Mouse (Mus musculus) olfactory bulb, adult 2 months (tissue): Measurements from ENCODE around the gene Anapc15. TPM values are rescaled to one million over a fixed set of nuclear protein-coding genes. Genes with fewer than 3 reads are reported as not detected.

Source experiments
- H3K27ac ChIP-seq: fragments of 200-500 bp; 2 replicates; pipeline ENCODE4 v1.5.1; 2012; ENCODE audit warnings: low read depth, low read length; ENCODE audit not compliant: insufficient read depth
- H3K4me1 ChIP-seq: fragments of 200-500 bp; 2 replicates; pipeline ENCODE4 v1.6.1; 2012; ENCODE audit warnings: low read length; ENCODE audit not compliant: control insufficient read depth, insufficient read depth
- H3K4me3 ChIP-seq: fragments of 200-500 bp; 2 replicates; pipeline ENCODE4 v1.5.1; 2012; ENCODE audit warnings: mild to moderate bottlenecking, low read depth, low read length, moderate library complexity; ENCODE audit not compliant: insufficient read depth
- CTCF ChIP-seq: fragments of 200-500 bp; IDR thresholded peaks from 2 replicates; pipeline ENCODE4 v1.5.1; 2012; ENCODE audit warnings: low read depth, mild to moderate bottlenecking, low read length, moderate library complexity; ENCODE audit not compliant: insufficient read depth
- POLR2A ChIP-seq: fragments of 200-500 bp; IDR thresholded peaks from 2 replicates; pipeline ENCODE4 v1.6.1; 2012; ENCODE audit warnings: mild to moderate bottlenecking, low read depth, low read length, moderate library complexity; ENCODE audit not compliant: insufficient read depth
- WGBS: fragments of 180-500 bp; shearing (Covaris S2); methylation state at CpG from one replicate; pipeline ENCODE4 v1.1.7; 2018; 5-methylcytosine and 5-hydroxymethylcytosine counted together
- polyA plus RNA-seq: library from polyadenylated mRNA; stranded (reverse); fragments of >200 nt; gene quantifications from 2 replicates; pipeline ENCODE4 v1.2.4, GENCODE M21; 2012; ENCODE audit warnings: low replicate concordance; ENCODE audit not compliant: missing spikeins, insufficient read depth, insufficient read length

Gene Anapc15
- polyA plus RNA-seq, 1 experiment, result not detected

DNA sequence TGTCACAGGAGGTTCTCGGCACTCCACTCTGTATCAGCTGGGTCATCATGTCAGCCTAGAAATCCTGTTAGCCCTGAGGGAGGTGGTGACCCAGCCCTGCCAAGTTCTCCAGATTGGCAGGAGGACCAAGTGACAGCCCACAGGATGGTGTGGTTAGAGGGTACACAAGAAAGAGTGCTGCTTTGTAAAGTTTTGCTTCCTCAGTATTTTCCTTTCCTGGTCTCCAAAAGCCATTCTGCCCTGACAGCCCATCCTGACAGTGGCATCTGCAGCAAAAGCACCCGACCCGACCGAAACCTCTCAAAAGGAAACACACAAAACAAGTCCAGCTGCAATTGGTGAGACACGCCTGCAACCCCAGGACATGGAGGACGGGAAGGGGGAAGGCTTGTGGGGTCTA is 19.3 kb upstream of the Anapc15 start:
- no peak for TF ChIP-seq CTCF
- TF ChIP-seq POLR2A, result no peak
- Histone ChIP-seq H3K4me1 (no peaks in the 10 kb centered on the region), H3K4me3 (no peak overlapping the region), H3K27ac (no peak overlapping the region)
- 83% methylated on average over 6 of the region's 6 CpGs for WGBS

DNA sequence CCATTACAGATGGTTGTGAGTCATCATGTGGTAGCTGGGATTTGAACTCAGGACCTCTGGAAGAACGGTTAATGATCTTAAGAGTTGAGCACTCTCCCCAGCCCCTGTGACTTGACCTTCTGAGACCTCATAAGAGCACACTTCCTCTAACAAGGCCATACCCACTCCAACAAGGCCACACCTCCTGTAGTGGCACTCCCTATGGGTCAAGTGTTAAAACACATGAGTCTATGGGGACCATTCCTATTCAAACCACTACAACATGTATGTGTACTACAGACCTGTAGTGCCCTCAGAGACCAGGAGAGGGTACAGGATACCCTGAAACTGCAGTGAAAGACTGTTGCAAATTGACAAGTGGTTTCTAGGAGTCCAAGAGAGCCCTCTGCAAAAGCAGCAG is 15.6 kb upstream of the Anapc15 start:
- Histone ChIP-seq H3K27ac (no peak overlapping the region), H3K4me1 (no peaks in the 10 kb centered on the region), H3K4me3 (no peak overlapping the region)
- no peak for TF ChIP-seq POLR2A
- TF ChIP-seq CTCF, result no peak
- 95% methylated on average over 1 of the region's 1 CpGs for WGBS

DNA sequence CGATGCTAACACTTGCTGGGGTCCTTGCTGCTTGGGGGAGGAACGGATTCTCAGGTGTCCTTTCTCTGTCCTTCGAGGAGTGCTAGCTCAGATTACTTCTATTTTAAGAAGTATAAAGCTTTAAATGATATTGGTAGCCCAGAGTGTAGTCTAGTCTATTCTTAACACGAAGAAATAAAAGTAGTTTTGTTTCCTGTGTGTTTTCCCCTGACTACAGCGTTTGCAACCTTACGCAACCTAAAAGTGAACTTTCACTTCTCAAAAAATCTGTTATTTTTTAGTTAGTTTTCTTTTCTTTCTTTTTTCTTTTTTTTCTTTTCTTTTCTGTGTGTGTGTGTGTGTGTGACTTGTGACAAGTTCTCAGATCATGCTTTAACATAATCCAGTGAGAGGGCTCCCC is 11.8 kb upstream of the Anapc15 start:
- WGBS, result 80% methylated on average over 6 of the region's 6 CpGs

GRCm38 (mm10) chr7:101852846-101853245 is 10.7 kb upstream of the Anapc15 start:
- 89% methylated on average over 6 of the region's 6 CpGs for WGBS
- H3K4me1 ChIP-seq, result no peaks in the 10 kb centered on the region
- no peak for TF ChIP-seq POLR2A
- H3K27ac ChIP-seq, result no peak overlapping the region
- no peak overlapping the region for H3K4me3 ChIP-seq

More for the DNA sequence above, 11.8 kb upstream of the Anapc15 start:
- no peak for TF ChIP-seq CTCF
- TF ChIP-seq POLR2A, result no peak
- Histone ChIP-seq H3K27ac (no peak overlapping the region), H3K4me3 (no peak overlapping the region), H3K4me1 (no peaks in the 10 kb centered on the region)

GRCm38 (mm10) chr7:101853816-101854215 is 9.7 kb upstream of the Anapc15 start:
- no peak for TF ChIP-seq CTCF
- TF ChIP-seq POLR2A, result no peak
- Histone ChIP-seq H3K4me3 (no peak overlapping the region), H3K4me1 (no peaks in the 10 kb centered on the region), H3K27ac (no peak overlapping the region)
- 87% methylated on average over 2 of the region's 2 CpGs for WGBS

DNA sequence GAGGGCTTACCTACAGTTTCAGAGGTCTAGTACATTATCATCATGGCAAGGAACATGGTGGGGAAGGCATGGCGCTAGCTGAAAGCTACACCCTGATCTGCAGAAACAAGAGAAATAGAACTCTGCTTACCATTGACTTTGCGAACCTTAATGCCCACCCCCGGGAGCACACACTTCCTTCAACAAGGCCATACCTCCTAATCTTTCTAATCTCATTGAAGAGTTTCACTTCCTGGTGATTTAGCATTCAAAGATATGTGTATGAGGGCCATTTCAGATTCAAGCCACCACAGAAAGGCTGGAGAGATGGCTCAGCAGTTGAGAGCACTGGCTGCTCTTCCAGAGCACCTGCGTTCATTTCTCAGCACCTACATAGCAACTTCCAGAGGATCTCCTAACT is 6.4 kb upstream of the Anapc15 start, which contains the start of gene Folr2:
Folr2 (minus strand) TSS at position 101 of the 400 bp plus-strand sequence.
- Histone ChIP-seq H3K4me1 (no peaks in the 10 kb centered on the region), H3K4me3 (no peak within 1 kb of the TSS), H3K27ac (no peak within 1 kb of the TSS)
- WGBS, result 88% methylated on average over 4 of the region's 4 CpGs
- no peak for TF ChIP-seq POLR2A
- TF ChIP-seq CTCF, result no peak

DNA sequence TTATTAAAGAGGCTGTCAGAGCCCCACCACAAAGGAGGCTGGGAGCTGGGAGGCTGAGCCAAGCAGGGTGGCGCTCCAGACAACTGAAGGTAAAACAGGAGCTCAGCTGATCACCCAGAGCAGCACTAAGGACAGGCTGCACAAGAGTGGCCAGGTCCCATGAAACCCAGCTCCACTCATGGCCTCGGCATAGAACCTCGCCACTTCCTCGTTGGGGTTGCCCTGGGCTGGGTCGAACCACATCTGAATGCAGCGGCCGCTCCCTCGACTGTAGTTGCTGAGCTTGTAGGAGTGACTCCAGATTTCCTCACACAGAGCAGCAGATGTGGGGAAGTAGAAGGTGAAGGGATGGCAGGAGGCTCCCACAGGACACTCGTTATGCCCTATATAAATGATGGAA is 5.2 kb upstream of the Anapc15 start:
- no peak for TF ChIP-seq POLR2A
- no peak for TF ChIP-seq CTCF
- H3K4me1 ChIP-seq, result no peaks in the 10 kb centered on the region
- WGBS, result 84% methylated on average over 9 of the region's 9 CpGs
- no peak overlapping the region for H3K4me3 ChIP-seq
- H3K27ac ChIP-seq, result no peak overlapping the region

DNA sequence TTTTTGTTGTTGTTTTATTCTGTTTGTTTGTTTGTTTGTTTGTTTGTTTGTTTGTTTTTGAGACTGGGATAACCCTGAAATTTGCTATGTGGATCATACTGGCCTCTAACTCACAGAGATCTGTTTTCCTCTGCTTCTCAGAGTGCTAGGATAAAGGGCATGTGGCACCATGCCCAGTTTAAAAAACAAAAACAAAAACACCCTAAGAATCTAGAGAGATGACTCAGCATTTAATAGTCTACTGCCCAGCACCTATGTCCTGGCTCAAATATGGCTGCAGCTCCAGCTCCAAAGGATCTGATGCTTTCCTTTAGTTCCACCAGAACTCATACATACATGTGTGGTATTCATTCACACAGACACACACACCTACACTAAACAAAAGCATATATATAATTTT is 2.5 kb upstream of the Anapc15 start:
- H3K27ac ChIP-seq, result no peak overlapping the region
- TF ChIP-seq POLR2A (no peak), CTCF (no peak)
- no peak overlapping the region for H3K4me3 ChIP-seq
- H3K4me1 ChIP-seq, result no peaks in the 10 kb centered on the region

DNA sequence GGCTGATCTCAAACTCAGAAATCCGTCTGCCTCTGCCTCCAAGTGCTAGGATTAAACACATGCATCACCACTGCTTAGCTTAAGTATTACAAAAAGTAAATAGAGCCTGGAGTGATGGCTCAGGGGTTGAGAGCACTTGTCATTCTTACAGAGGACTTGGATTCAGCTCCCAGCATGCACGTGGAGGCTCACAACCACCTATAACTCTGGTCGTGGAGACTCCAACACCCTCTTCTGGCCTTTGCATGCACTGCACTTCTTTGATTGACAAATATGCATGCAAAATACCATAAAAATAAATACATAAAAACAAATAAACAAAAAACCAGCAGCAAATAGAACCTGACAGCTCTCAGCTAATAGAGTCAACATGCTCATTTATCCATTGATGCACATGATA is 1.2 kb upstream of the Anapc15 start:
- Histone ChIP-seq H3K4me3 (no peak overlapping the region), H3K4me1 (no peaks in the 10 kb centered on the region), H3K27ac (no peak overlapping the region)
- WGBS, result 85% methylated on average over 3 of the region's 3 CpGs
- TF ChIP-seq POLR2A (no peak), CTCF (no peak)

- 82% methylated on average over 11 of the region's 11 CpGs for WGBS
- no peak for TF ChIP-seq POLR2A
- no peak for TF ChIP-seq CTCF
- no peak overlapping the region for H3K27ac ChIP-seq
- H3K4me3 ChIP-seq, result no peak overlapping the region
- peaks cover 3% of the 10 kb centered on the region; the same call in 1 of the 2 replicates for H3K4me1 ChIP-seq
Observed at GRCm38 (mm10) chr7:101866491-101867265, 3.2 kb downstream of the Anapc15 start.
